Mouse (Mus musculus) thymus, adult 2 months (tissue): ENCODE data around the gene Mgat4c. TPM values are rescaled to one million over a fixed set of nuclear protein-coding genes. Genes with fewer than 3 reads are reported as not detected.

Experiments
- DNase-seq: peaks from one replicate; pipeline ENCODE4 v3.0.0; 2021
- H3K27ac ChIP-seq: fragments of 200-500 bp; 2 replicates; pipeline ENCODE4 v1.5.1; 2012; ENCODE audit warnings: low read length, control low read depth; ENCODE audit not compliant: control insufficient read depth, insufficient read depth
- H3K27me3 ChIP-seq: fragments of 200-500 bp; 2 replicates; pipeline ENCODE4 v1.6.1; 2012; ENCODE audit warnings: mild to moderate bottlenecking, low read length, moderate library complexity, mixed read lengths; ENCODE audit not compliant: control insufficient read depth, insufficient read depth
- H3K36me3 ChIP-seq: fragments of 200-500 bp; 2 replicates; pipeline ENCODE4 v1.6.1; 2012; ENCODE audit warnings: mild to moderate bottlenecking, low read length, moderate library complexity; ENCODE audit not compliant: control insufficient read depth, insufficient read depth
- H3K4me1 ChIP-seq: fragments of 200-500 bp; replicated peaks from 2 replicates; pipeline ENCODE4 v1.6.1; 2012; ENCODE audit warnings: low read length; ENCODE audit not compliant: control insufficient read depth, insufficient read depth
- H3K4me3 ChIP-seq: fragments of 200-500 bp; 2 replicates; pipeline ENCODE4 v1.5.1; 2012; ENCODE audit warnings: mild to moderate bottlenecking, low read length, control low read depth, moderate library complexity; ENCODE audit not compliant: control insufficient read depth, insufficient read depth
- CTCF ChIP-seq: fragments of 200-500 bp; IDR thresholded peaks from 2 replicates; pipeline ENCODE4 v1.5.1; 2012; ENCODE audit warnings: mild to moderate bottlenecking, control low read depth, low read length, moderate library complexity, borderline replicate concordance; ENCODE audit not compliant: control insufficient read depth, poor library complexity, insufficient read depth; ENCODE audit errors: extremely low read depth
- POLR2A ChIP-seq: fragments of 200-500 bp; IDR thresholded peaks from 2 replicates; pipeline ENCODE4 v1.6.1; 2012; ENCODE audit warnings: mild to moderate bottlenecking, low read length, control low read depth, moderate library complexity; ENCODE audit not compliant: control insufficient read depth, poor library complexity, insufficient read depth; ENCODE audit errors: extremely low read depth
- WGBS: fragments of 180-500 bp; shearing (Covaris S2); methylation state at CpG from one replicate; pipeline ENCODE4 v1.1.7; 2018; 5-methylcytosine and 5-hydroxymethylcytosine counted together
- polyA plus RNA-seq: library from polyadenylated mRNA; depleted of rRNA; stranded (reverse); fragments of >200 nt; gene quantifications from 2 replicates; pipeline ENCODE4 v1.2.3, GENCODE M21; 2012

Gene Mgat4c
- polyA plus RNA-seq, 1 experiment: not detected

DNA sequence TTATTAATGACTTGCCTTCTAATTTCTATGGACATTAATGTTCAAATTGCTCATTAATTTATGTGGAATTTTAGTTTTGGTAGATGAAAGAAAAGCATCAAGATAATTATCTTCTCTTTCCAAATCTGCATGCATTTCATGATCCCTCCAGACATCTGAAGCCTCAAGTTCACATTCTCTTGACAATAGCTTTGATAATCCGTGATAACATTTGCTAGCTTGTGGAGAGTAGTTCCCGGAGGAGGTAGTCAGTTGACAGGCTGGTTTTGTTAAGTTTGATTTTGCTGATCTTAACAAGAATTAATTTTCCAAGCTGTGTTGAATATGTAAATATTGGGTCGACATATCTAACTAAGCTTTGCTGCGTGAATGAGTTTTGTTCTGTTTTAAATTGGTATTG lies 515.6 kb downstream of the Mgat4c start:
- WGBS: 94% methylated on average over 4 of the region's 4 CpGs
- Histone ChIP-seq H3K4me1 (no peaks in the 10 kb centered on the region), H3K36me3 (no peaks in the 10 kb centered on the region), H3K27ac (no peak overlapping the region), H3K4me3 (no peak overlapping the region), H3K27me3 (no peaks in the 10 kb centered on the region)
- no peak for TF ChIP-seq POLR2A
- no peak for TF ChIP-seq CTCF
- no peak for DNase-seq

GRCm38 (mm10) chr10:102238558-102239211 lies 557.4 kb downstream of the Mgat4c start:
- no peak overlapping the region for H3K27ac ChIP-seq
- no peaks in the 10 kb centered on the region for H3K36me3 ChIP-seq
- TF ChIP-seq CTCF: no peak
- TF ChIP-seq POLR2A: no peak
- DNase-seq: no peak
- WGBS: 91% methylated on average over 6 of the region's 6 CpGs
- no peaks in the 10 kb centered on the region for H3K27me3 ChIP-seq
- no peaks in the 10 kb centered on the region for H3K4me1 ChIP-seq
- H3K4me3 ChIP-seq: no peak overlapping the region

- no peaks in the 10 kb centered on the region for H3K27me3 ChIP-seq
- H3K36me3 ChIP-seq: no peaks in the 10 kb centered on the region
- no peaks in the 10 kb centered on the region for H3K4me1 ChIP-seq
- DNase-seq: no peak
- no peak overlapping the region for H3K27ac ChIP-seq
- H3K4me3 ChIP-seq: no peak overlapping the region
- TF ChIP-seq POLR2A (no peak), CTCF (no peak)
These were observed 562.6 kb downstream of the Mgat4c start for GRCm38 (mm10) chr10:102243897-102244296.

GRCm38 (mm10) chr10:102244601-102245000 lies 563.3 kb downstream of the Mgat4c start:
- TF ChIP-seq POLR2A: no peak
- no peak for TF ChIP-seq CTCF
- Histone ChIP-seq H3K36me3 (no peaks in the 10 kb centered on the region), H3K4me3 (no peak overlapping the region), H3K27ac (no peak overlapping the region), H3K27me3 (no peaks in the 10 kb centered on the region), H3K4me1 (no peaks in the 10 kb centered on the region)
- DNase-seq: no peak
- 84% methylated on average over 5 of the region's 5 CpGs for WGBS

DNA sequence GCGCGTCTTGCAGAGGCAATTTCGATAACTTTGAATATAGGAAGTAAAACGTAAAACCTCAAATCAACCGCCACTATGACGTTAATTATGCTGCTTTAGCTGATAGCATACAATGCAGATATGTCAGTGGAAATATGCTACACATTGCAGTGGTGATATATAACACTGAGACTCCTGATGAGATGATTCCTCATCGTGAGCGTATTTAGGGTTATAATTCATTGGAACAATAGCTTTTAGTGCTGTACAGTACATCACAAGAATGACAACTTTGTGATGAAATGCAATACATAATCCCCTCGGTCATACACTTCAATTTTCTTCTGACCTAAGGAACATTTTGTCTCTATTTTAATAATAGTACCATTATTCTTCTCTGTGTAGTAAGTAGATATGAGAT lies 564.0 kb downstream of the Mgat4c start:
- H3K4me1 ChIP-seq: no peaks in the 10 kb centered on the region
- DNase-seq: no peak
- H3K36me3 ChIP-seq: no peaks in the 10 kb centered on the region
- H3K27me3 ChIP-seq: no peaks in the 10 kb centered on the region
- WGBS: 88% methylated on average over 9 of the region's 9 CpGs
- no peak overlapping the region for H3K4me3 ChIP-seq
- TF ChIP-seq CTCF (no peak), POLR2A (no peak)
- no peak overlapping the region for H3K27ac ChIP-seq

GRCm38 (mm10) chr10:102308892-102309479 lies 627.7 kb downstream of the Mgat4c start:
- Histone ChIP-seq H3K4me1 (no peaks in the 10 kb centered on the region), H3K36me3 (no peaks in the 10 kb centered on the region), H3K27me3 (no peaks in the 10 kb centered on the region), H3K4me3 (no peak overlapping the region), H3K27ac (no peak overlapping the region)
- WGBS: 86% methylated on average over 5 of the region's 5 CpGs
- no peak for TF ChIP-seq CTCF
- TF ChIP-seq POLR2A: no peak
- no peak for DNase-seq

DNA sequence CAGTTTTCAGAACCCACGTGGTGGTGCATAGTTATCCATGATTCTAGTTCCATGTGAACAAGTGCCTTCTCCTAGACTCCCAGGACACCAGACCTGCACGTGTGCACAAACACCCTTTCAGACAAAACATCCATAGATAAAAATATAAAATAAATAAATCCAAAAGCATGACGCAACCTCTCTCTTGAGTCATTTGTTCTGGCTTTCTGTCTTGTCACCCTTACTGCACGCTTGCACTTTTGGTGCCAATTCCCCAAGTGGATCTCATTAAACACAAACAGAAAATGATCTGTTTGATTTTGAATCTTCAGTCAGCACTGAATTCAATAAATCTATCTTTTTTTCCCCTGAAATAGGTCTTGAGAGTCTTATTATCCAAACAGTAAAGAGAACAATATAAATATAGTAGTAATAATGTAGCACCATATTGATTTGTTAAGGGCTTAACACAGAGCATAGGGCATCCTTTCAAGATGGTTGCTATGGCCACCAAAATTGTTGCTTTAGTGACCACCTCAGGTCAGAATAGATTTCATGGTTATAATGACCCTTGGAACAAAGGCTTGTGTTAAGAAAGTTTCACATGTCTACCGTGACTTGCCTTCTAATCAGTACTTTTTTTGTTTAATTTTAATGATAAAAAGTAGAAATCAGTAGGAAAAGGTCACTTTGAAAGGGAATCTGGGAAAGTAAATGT lies 684.5 kb downstream of the Mgat4c start:
- H3K36me3 ChIP-seq: no peaks in the 10 kb centered on the region
- H3K27ac ChIP-seq: no peak overlapping the region
- TF ChIP-seq POLR2A (no peak), CTCF (no peak)
- 92% methylated on average over 5 of the region's 5 CpGs for WGBS
- DNase-seq: no peak
- H3K27me3 ChIP-seq: no peaks in the 10 kb centered on the region
- H3K4me3 ChIP-seq: no peak overlapping the region
- no peaks in the 10 kb centered on the region for H3K4me1 ChIP-seq
